Mouse (Mus musculus): Measurements from ENCODE around the gene Pax7.

- TF ChIP-seq POLR2A (IDR thresholded peaks at IDR 0.05; ENCODE audit: borderline replicate concordance, control insufficient read depth, low read depth, low read length) (no peak), CTCF (IDR thresholded peaks at IDR 0.05; ENCODE audit: control insufficient read depth, insufficient read depth, low read length) (no peak)
Measured at GRCm38 (mm10) chr4:139828871-139829590, 4.3 kb downstream of the Pax7 start.

Data from bone marrow, adult 2 months (tissue).